8 mouse cellular contexts compared by ENCODE assay signal in genomic region chr15:89147024-89147423, GRCm38 (mm10). TPM values are rescaled to one million over a fixed set of nuclear protein-coding genes. Genes with fewer than 3 reads are reported as not detected.
DNase-seq lines count a peak whose midpoint lies in the region; ATAC-seq and TF ChIP-seq lines count a peak whose summit lies in the region.

No protein-coding gene starts in this region.

- no peak overlapping the region for H3K9ac ChIP-seq in intestine, embryonic 16.5 days (ENCODE audit: low read depth, low read length)
- peak overlapping the region; percentile 23; the same call in 1 of the 2 replicates for H3K9ac ChIP-seq in stomach, postnatal 0 days (ENCODE audit: low read length)

- H3K27me3 ChIP-seq in forebrain, embryonic 10.5 days (ENCODE audit: poor library complexity, severe bottlenecking): peaks cover 54% of the 10 kb centered on the region
- peaks cover 50% of the 10 kb centered on the region for H3K27me3 ChIP-seq in intestine, embryonic 16.5 days (replicated peaks; ENCODE audit: control insufficient read depth, insufficient read depth, low read length)
- H3K27me3 ChIP-seq in stomach, postnatal 0 days (ENCODE audit: control insufficient read depth, insufficient read depth, low read length): no peaks in the 10 kb centered on the region; the same call in 1 of the 2 replicates

- ATAC-seq in intestine, embryonic 16.5 days: no peak
- peak; percentile 64 for ATAC-seq in megakaryocyte, adult 5-6 weeks (ENCODE audit: poor library complexity, severe bottlenecking)
- no peak for ATAC-seq in stomach, postnatal 0 days (ENCODE audit: low FRiP score, low TSS enrichment)

- peak overlapping the region; percentile 60 for H3K4me2 ChIP-seq in intestine, embryonic 16.5 days (ENCODE audit: low read depth, low read length)
- peak overlapping the region; percentile 50 for H3K4me2 ChIP-seq in stomach, postnatal 0 days (replicated peaks; ENCODE audit: low read depth)

- H3K9me3 ChIP-seq in forebrain, embryonic 10.5 days: no peaks in the 10 kb centered on the region
- H3K9me3 ChIP-seq in intestine, embryonic 16.5 days (ENCODE audit: control insufficient read depth, low read length): no peaks in the 10 kb centered on the region
- no peaks in the 10 kb centered on the region for H3K9me3 ChIP-seq in stomach, postnatal 0 days (ENCODE audit: control insufficient read depth, low read length)

- H3K27ac ChIP-seq in gastrocnemius, adult 2 months: no peak overlapping the region
- H3K27ac ChIP-seq in forebrain, embryonic 10.5 days: peak overlapping the region; percentile 75
- H3K27ac ChIP-seq in intestine, embryonic 16.5 days (ENCODE audit: low read length): no peak overlapping the region
- no peak overlapping the region for H3K27ac ChIP-seq in stomach, postnatal 0 days (replicated peaks)

- intact Hi-C loops in gastrocnemius, adult 2 months (cut with DNase I): no loop called here
- intact Hi-C loops in gastrocnemius, postnatal 36 days (cut with DNase I): no loop called here

- TF ChIP-seq CTCF in gastrocnemius, adult 2 months (IDR thresholded peaks at IDR 0.05): no peak
- no peak for TF ChIP-seq CTCF in stomach, postnatal 0 days (IDR thresholded peaks at IDR 0.05; ENCODE audit: low read depth)

- no peak for TF ChIP-seq EP300 in stomach, postnatal 0 days (optimal IDR thresholded peaks at IDR 0.05)

- peaks cover 42% of the 10 kb centered on the region for H3K36me3 ChIP-seq in forebrain, embryonic 10.5 days (replicated peaks)
- no peaks in the 10 kb centered on the region for H3K36me3 ChIP-seq in intestine, embryonic 16.5 days (ENCODE audit: control insufficient read depth, insufficient read depth, low read length)
- H3K36me3 ChIP-seq in stomach, postnatal 0 days (ENCODE audit: control insufficient read depth, insufficient read depth, low read length): no peaks in the 10 kb centered on the region

- no peak for DNase-seq in gastrocnemius, adult 2 months
- DNase-seq in gastrocnemius, postnatal 36 days: no peak
- peak; percentile 40 to 56 for DNase-seq in CD8-positive naive resting alpha-beta T cell, adult 2 months (ENCODE audit: low read depth in 2 of 2, low spot score in 2 of 2)
- DNase-seq in forebrain, embryonic 10.5 days (ENCODE audit: extremely low spot score, low spot score): no peak
- DNase-seq in stomach, postnatal 0 days (ENCODE audit: low spot score): peak; percentile 45
- DNase-seq in embryo, embryonic 10 days (ENCODE audit: low spot score): no peak

- WGBS in forebrain, embryonic 10.5 days: 13% methylated on average over 16 of the region's 16 CpGs
- WGBS in intestine, embryonic 16.5 days: 7% methylated on average over 15 of the region's 16 CpGs
- WGBS in stomach, postnatal 0 days: 11% methylated on average over 16 of the region's 16 CpGs

- peak overlapping the region; percentile 33; the same call in 1 of the 2 replicates for H3K4me3 ChIP-seq in gastrocnemius, adult 2 months
- H3K4me3 ChIP-seq in forebrain, embryonic 10.5 days: peak overlapping the region; percentile 84
- H3K4me3 ChIP-seq in intestine, embryonic 16.5 days (ENCODE audit: low read length): peak overlapping the region; percentile 40
- H3K4me3 ChIP-seq in stomach, postnatal 0 days (ENCODE audit: low read depth, low read length): peak overlapping the region; percentile 8; the same call in 1 of the 2 replicates

- H3K4me1 ChIP-seq in forebrain, embryonic 10.5 days: peaks cover 68% of the 10 kb centered on the region
- H3K4me1 ChIP-seq in intestine, embryonic 16.5 days (ENCODE audit: control insufficient read depth, insufficient read depth, low read length): peaks cover 17% of the 10 kb centered on the region
- peaks cover 5% of the 10 kb centered on the region for H3K4me1 ChIP-seq in stomach, postnatal 0 days (replicated peaks; ENCODE audit: control insufficient read depth, insufficient read depth)

RNA-seq across cellular contexts. Expression of gene Mapk11, which starts 2.4 kb away (rescaled TPM):
- 1 to 10 TPM; 1.0 to 1.1 TPM for total RNA-seq in gastrocnemius, adult 2 months (2021)
- total RNA-seq in gastrocnemius, postnatal 36 days (2021): 1 to 10 TPM in 1 of 2 experiments, under 1 TPM in 1; 0.79 to 1.1 TPM
- 35.7 and 36.3 TPM in 2 replicates for polyA plus RNA-seq in forebrain, embryonic 10.5 days (2016; fragmentation: Nextera tagmentation; extraction: Ambion mirVana)
- polyA plus RNA-seq in intestine, embryonic 16.5 days (2015; fragmentation: Nextera tagmentation; extraction: Ambion mirVana): 4.7 and 5.0 TPM in 2 replicates
- total RNA-seq in megakaryocyte, adult 5-6 weeks (2015): 0.40 and 0.43 TPM in 2 replicates
- 0.24 and 0.51 TPM in 2 replicates for total RNA-seq in megakaryocyte, adult 5-6 weeks (2017)
- 1.8 and 2.1 TPM in 2 replicates for polyA plus RNA-seq in stomach, postnatal 0 days (2015; fragmentation: Nextera tagmentation; extraction: Ambion mirVana)

RNA-seq across cellular contexts. Expression of gene Mapk12, which starts 6.5 kb away (rescaled TPM):
- total RNA-seq in gastrocnemius, adult 2 months (2021): 100 to 1,000 TPM; 128 TPM
- total RNA-seq in gastrocnemius, postnatal 36 days (2021): 100 to 1,000 TPM; 131 to 136 TPM
- polyA plus RNA-seq in forebrain, embryonic 10.5 days (2016; fragmentation: Nextera tagmentation; extraction: Ambion mirVana): 34.9 and 38.4 TPM in 2 replicates
- 2.7 and 3.1 TPM in 2 replicates for polyA plus RNA-seq in intestine, embryonic 16.5 days (2015; fragmentation: Nextera tagmentation; extraction: Ambion mirVana)
- 0.64 and 0.65 TPM in 2 replicates for total RNA-seq in megakaryocyte, adult 5-6 weeks (2015)
- total RNA-seq in megakaryocyte, adult 5-6 weeks (2017): not detected in 2 replicates
- 3.1 and 3.2 TPM in 2 replicates for polyA plus RNA-seq in stomach, postnatal 0 days (2015; fragmentation: Nextera tagmentation; extraction: Ambion mirVana)

RNA-seq across cellular contexts. Expression of gene Hdac10, which starts 18.5 kb away (rescaled TPM):
- 1 to 10 TPM; 5.9 to 6.4 TPM for total RNA-seq in gastrocnemius, adult 2 months (2021)
- 1 to 10 TPM; 4.9 to 6.4 TPM for total RNA-seq in gastrocnemius, postnatal 36 days (2021)
- polyA plus RNA-seq in forebrain, embryonic 10.5 days (2016; fragmentation: Nextera tagmentation; extraction: Ambion mirVana): 15.0 and 16.5 TPM in 2 replicates
- 25.3 and 27.6 TPM in 2 replicates for polyA plus RNA-seq in intestine, embryonic 16.5 days (2015; fragmentation: Nextera tagmentation; extraction: Ambion mirVana)
- total RNA-seq in megakaryocyte, adult 5-6 weeks (2015): 5.3 and 7.8 TPM in 2 replicates
- total RNA-seq in megakaryocyte, adult 5-6 weeks (2017): 11.0 and 12.8 TPM in 2 replicates
- polyA plus RNA-seq in stomach, postnatal 0 days (2015; fragmentation: Nextera tagmentation; extraction: Ambion mirVana): 10.7 and 12.4 TPM in 2 replicates

RNA-seq across cellular contexts. Expression of gene Tubgcp6, which starts 24.1 kb away (rescaled TPM):
- 1 to 10 TPM; 6.8 to 8.4 TPM for total RNA-seq in gastrocnemius, adult 2 months (2021)
- total RNA-seq in gastrocnemius, postnatal 36 days (2021): 1 to 10 TPM; 7.0 to 8.0 TPM
- 25.7 and 26.5 TPM in 2 replicates for polyA plus RNA-seq in forebrain, embryonic 10.5 days (2016; fragmentation: Nextera tagmentation; extraction: Ambion mirVana)
- 8.6 and 9.3 TPM in 2 replicates for polyA plus RNA-seq in intestine, embryonic 16.5 days (2015; fragmentation: Nextera tagmentation; extraction: Ambion mirVana)
- total RNA-seq in megakaryocyte, adult 5-6 weeks (2015): 11.0 and 15.5 TPM in 2 replicates
- total RNA-seq in megakaryocyte, adult 5-6 weeks (2017): 16.0 and 17.3 TPM in 2 replicates
- polyA plus RNA-seq in stomach, postnatal 0 days (2015; fragmentation: Nextera tagmentation; extraction: Ambion mirVana): 4.0 and 5.2 TPM in 2 replicates

RNA-seq across cellular contexts. Expression of gene Plxnb2, which starts 33.6 kb away (rescaled TPM):
- total RNA-seq in gastrocnemius, adult 2 months (2021): 1 to 10 TPM; 8.3 to 8.7 TPM
- total RNA-seq in gastrocnemius, postnatal 36 days (2021): 1 to 10 TPM; 8.9 to 9.6 TPM
- 144 and 155 TPM in 2 replicates for polyA plus RNA-seq in forebrain, embryonic 10.5 days (2016; fragmentation: Nextera tagmentation; extraction: Ambion mirVana)
- polyA plus RNA-seq in intestine, embryonic 16.5 days (2015; fragmentation: Nextera tagmentation; extraction: Ambion mirVana): 98.5 and 104 TPM in 2 replicates
- total RNA-seq in megakaryocyte, adult 5-6 weeks (2015): 95.9 and 101 TPM in 2 replicates
- total RNA-seq in megakaryocyte, adult 5-6 weeks (2017): 111 and 118 TPM in 2 replicates
- 75.2 and 85.9 TPM in 2 replicates for polyA plus RNA-seq in stomach, postnatal 0 days (2015; fragmentation: Nextera tagmentation; extraction: Ambion mirVana)

Comparison
In these comparisons a context has a peak if more than half of its experiments do, and no peak if none do; other contexts are left out.
1. DNase-seq: peak in CD8-positive naive resting alpha-beta T cell, adult 2 months (2 of 2) and stomach, postnatal 0 days (single experiment); none in gastrocnemius, adult 2 months (single experiment), gastrocnemius, postnatal 36 days (0 of 2), forebrain, embryonic 10.5 days (single experiment) and embryo, embryonic 10 days (single experiment).
2. H3K4me3 ChIP-seq: peak in every context shown above with its lines; median percentile 84 in forebrain, embryonic 10.5 days; 40 in intestine, embryonic 16.5 days; 33 in gastrocnemius, adult 2 months; 8 in stomach, postnatal 0 days.
3. RNA of gene Mapk12, which starts 6.5 kb away (total RNA-seq): 131 to 136 TPM in gastrocnemius, postnatal 36 days and 128 TPM in gastrocnemius, adult 2 months; 0.64 to 0.65 TPM in megakaryocyte, adult 5-6 weeks; every median in the first group is over 10 times any median in the second.